Mouse (Mus musculus): ENCODE measurements at regions not wholly inside any gene's neighbourhood (a gene's known extent, or its start where the extent isn't known, plus 50 kb on each side); places are given as distances from the start of the nearest gene placed in this dataset.

DNA sequence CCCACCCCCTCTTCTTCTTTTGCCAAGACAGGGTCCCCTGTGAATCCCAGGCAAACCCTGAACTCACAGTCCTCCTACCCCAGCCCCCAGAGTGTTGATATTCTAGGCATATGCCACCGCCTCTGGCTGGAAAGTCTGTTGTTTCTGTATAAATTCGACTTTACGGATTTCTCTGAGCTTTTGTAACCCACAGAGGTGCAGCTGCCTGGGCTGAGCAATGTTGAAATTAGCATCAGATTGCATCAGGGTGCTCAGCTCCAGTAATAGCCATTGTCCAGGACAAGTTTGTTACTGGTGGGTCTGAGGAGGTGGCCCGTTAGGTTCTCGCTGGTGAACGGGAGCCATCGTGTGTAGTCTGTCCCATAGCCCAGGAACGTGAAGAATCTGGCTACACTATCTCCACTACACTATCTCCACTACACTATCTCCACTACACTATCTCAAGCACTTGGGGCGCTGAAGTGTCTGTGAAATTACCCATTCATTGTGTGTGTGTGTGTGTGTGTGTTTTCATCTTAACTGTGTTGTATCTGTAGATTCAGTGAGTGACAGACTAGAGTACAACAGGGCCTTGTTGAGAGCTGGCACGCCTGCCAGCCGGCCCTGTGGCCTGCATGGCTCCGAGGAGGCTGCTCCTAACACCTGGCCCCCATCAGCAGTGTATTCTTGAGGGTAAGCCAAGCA, 92.4 kb upstream of the Hnrnpk start:
- Histone ChIP-seq H3K36me3 (ENCODE audit: control insufficient read depth, insufficient read depth, low read length) (no peaks in the 10 kb centered on the region), H3K27ac (ENCODE audit: low read depth, low read length) (no peak overlapping the region), H3K27me3 (ENCODE audit: control insufficient read depth, insufficient read depth, low read length) (no peaks in the 10 kb centered on the region), H3K4me1 (ENCODE audit: control insufficient read depth, insufficient read depth, low read length) (no peaks in the 10 kb centered on the region), H3K9ac (replicated peaks; ENCODE audit: low read depth, low read length) (no peak overlapping the region), H3K4me2 (ENCODE audit: low read depth, low read length) (no peak overlapping the region), H3K4me3 (ENCODE audit: low read depth, low read length) (no peak overlapping the region), H3K9me3 (ENCODE audit: control insufficient read depth, low read length) (no peaks in the 10 kb centered on the region)
- 65% methylated on average over 12 of the region's 12 CpGs for WGBS
- ATAC-seq (ENCODE audit: low read depth): no peak

DNA sequence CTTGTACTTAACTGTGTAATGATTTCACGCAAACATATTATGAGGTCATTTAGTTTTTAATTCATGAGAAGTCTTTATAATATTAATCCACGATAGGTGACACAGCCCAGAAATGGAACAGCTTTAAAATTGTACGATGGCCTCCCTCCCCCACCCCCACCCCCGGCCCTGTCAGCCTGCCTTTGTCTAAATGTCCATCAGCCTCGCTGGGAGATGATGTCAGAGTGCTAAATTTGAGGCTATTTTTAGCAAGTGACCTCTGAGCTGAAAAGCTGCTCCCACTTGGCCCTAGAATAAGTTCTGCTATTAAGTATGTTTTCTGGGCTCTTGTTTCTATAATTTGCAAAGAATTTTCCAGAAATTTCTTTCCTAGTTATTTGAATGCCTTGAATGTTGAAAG, 91.6 kb upstream of the Hnrnpk start:
- no peaks in the 10 kb centered on the region for H3K36me3 ChIP-seq (ENCODE audit: control insufficient read depth, insufficient read depth, low read length)
- H3K4me3 ChIP-seq (ENCODE audit: low read depth, low read length): no peak overlapping the region
- no peaks in the 10 kb centered on the region for H3K9me3 ChIP-seq (ENCODE audit: control insufficient read depth, low read length)
- H3K27ac ChIP-seq (ENCODE audit: low read depth, low read length): no peak overlapping the region
- no peak overlapping the region for H3K9ac ChIP-seq (replicated peaks; ENCODE audit: low read depth, low read length)
- no peaks in the 10 kb centered on the region for H3K4me1 ChIP-seq (ENCODE audit: control insufficient read depth, insufficient read depth, low read length)
- whole genome bisulfite sequencing: 68% methylated on average over 5 of the region's 5 CpGs
- H3K4me2 ChIP-seq (ENCODE audit: low read depth, low read length): no peak overlapping the region
- no peak for ATAC-seq (ENCODE audit: low read depth)
- no peaks in the 10 kb centered on the region for H3K27me3 ChIP-seq (ENCODE audit: control insufficient read depth, insufficient read depth, low read length)

DNA sequence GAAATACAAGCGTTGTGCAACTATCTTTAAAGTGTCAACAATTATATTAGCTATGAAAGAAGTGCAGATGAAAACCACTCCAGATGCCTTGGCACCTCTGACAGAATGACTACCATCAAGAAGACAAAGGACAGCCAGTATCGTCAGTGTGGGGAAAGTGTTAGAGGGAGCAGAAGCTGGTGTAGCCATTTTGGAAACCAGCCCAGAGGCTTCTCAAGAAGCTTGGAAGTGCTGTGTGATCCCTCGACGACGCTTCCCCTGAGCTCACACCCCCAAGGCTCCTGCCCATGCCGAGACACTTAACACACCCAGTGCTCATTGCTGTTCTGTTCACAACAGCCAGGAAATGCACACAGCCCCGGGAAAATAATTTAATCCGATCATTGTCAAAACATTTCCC, 87.7 kb upstream of the Hnrnpk start:
- no peaks in the 10 kb centered on the region for H3K36me3 ChIP-seq (ENCODE audit: control insufficient read depth, insufficient read depth, low read length)
- H3K4me2 ChIP-seq (ENCODE audit: low read depth, low read length): no peak overlapping the region
- H3K9me3 ChIP-seq (ENCODE audit: control insufficient read depth, low read length): no peaks in the 10 kb centered on the region
- H3K27me3 ChIP-seq (ENCODE audit: control insufficient read depth, insufficient read depth, low read length): no peaks in the 10 kb centered on the region
- ATAC-seq (ENCODE audit: low read depth): no peak
- no peak overlapping the region for H3K4me3 ChIP-seq (ENCODE audit: low read depth, low read length)
- WGBS: 68% methylated on average over 8 of the region's 8 CpGs
- no peaks in the 10 kb centered on the region for H3K4me1 ChIP-seq (ENCODE audit: control insufficient read depth, insufficient read depth, low read length)
- no peak overlapping the region for H3K9ac ChIP-seq (replicated peaks; ENCODE audit: low read depth, low read length)
- H3K27ac ChIP-seq (ENCODE audit: low read depth, low read length): no peak overlapping the region

DNA sequence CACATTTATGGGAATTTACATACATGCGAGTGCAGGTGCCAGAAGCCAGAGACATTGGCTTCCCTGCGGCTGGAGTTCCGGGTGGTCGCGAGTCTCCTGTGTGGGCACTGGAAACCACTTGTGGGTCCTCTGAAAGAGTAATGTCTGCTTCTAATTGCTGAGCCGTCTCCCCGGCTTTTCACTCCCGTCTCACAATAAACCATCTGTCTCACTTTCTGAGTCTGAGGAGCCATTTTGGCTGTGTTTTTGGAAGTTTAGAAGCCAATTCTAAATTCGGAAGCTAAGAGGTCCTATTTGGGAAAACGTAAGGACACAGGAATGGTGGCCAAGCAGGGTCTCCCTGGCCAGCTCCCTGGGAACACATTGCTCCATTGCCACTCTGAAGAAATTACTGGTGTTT, 81.9 kb upstream of the Hnrnpk start:
- Histone ChIP-seq H3K4me1 (ENCODE audit: control insufficient read depth, insufficient read depth, low read length) (no peaks in the 10 kb centered on the region), H3K4me2 (ENCODE audit: low read depth, low read length) (no peak overlapping the region), H3K9me3 (ENCODE audit: control insufficient read depth, low read length) (no peaks in the 10 kb centered on the region), H3K9ac (replicated peaks; ENCODE audit: low read depth, low read length) (no peak overlapping the region), H3K27me3 (ENCODE audit: control insufficient read depth, insufficient read depth, low read length) (no peaks in the 10 kb centered on the region), H3K4me3 (ENCODE audit: low read depth, low read length) (no peak overlapping the region), H3K36me3 (ENCODE audit: control insufficient read depth, insufficient read depth, low read length) (no peaks in the 10 kb centered on the region), H3K27ac (ENCODE audit: low read depth, low read length) (no peak overlapping the region)
- ATAC-seq (ENCODE audit: low read depth): no peak
- 57% methylated on average over 10 of the region's 10 CpGs for WGBS

DNA sequence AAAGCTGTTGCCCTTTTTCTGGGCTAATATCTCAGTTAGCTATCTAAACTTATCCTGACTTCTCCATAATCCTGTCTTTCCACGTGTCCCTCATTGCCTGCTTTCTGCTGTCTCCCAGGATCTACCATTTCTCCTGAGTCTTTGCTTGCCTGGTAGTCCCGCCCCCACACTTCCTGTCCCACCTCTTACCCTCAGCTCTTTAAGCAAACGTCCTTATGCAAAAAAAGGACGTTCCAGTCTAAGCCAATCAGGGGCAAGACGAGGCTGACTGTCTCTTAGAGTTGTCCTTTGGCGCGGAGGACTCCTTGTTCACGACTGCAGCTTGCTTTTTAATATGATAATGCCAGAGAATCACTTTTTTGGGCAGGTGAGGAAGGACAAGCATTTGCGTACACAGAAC, 79.6 kb upstream of the Hnrnpk start:
- no peaks in the 10 kb centered on the region for H3K4me1 ChIP-seq (ENCODE audit: control insufficient read depth, insufficient read depth, low read length)
- H3K27me3 ChIP-seq (ENCODE audit: control insufficient read depth, insufficient read depth, low read length): no peaks in the 10 kb centered on the region
- H3K9ac ChIP-seq (replicated peaks; ENCODE audit: low read depth, low read length): no peak overlapping the region
- H3K36me3 ChIP-seq (ENCODE audit: control insufficient read depth, insufficient read depth, low read length): no peaks in the 10 kb centered on the region
- H3K9me3 ChIP-seq (ENCODE audit: control insufficient read depth, low read length): no peaks in the 10 kb centered on the region
- no peak overlapping the region for H3K4me2 ChIP-seq (ENCODE audit: low read depth, low read length)
- 71% methylated on average over 9 of the region's 9 CpGs for WGBS
- ATAC-seq (ENCODE audit: low read depth): no peak
- H3K4me3 ChIP-seq (ENCODE audit: low read depth, low read length): no peak overlapping the region
- no peak overlapping the region for H3K27ac ChIP-seq (ENCODE audit: low read depth, low read length)

DNA sequence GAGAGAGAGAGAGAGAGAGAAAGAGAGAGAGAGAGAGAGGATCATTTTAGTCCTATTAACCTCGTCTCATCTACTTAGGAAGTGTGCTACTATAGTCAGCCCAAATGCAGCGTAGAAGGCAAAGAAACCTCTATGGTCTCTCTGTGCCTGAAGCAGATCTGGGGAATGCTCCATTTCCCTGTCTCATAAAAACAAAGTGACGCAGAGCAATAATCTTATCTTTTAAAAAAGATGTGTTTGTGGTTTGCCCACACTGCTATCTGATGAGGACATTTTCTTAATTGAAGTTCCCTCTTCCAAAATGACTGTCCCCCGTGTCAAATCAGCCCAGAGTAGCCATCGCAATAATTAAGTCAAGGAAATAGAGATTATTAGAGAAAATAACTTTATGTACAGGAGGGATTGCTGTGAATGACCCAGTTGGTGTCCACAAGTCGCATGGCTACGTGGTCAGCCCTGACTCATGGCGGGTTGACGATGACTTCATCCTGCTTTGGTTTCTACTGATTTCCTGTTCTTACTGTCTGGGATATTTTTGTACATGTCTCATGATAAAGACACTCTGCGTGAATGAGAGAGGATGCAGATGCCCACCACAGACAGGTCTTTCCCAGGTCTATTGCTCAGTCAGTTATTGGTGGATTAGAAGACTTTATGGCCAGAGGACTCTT, 77.9 kb upstream of the Hnrnpk start:
- Histone ChIP-seq H3K9me3 (ENCODE audit: control insufficient read depth, low read length) (no peaks in the 10 kb centered on the region), H3K9ac (replicated peaks; ENCODE audit: low read depth, low read length) (no peak overlapping the region), H3K4me2 (ENCODE audit: low read depth, low read length) (no peak overlapping the region), H3K4me3 (ENCODE audit: low read depth, low read length) (no peak overlapping the region), H3K27ac (ENCODE audit: low read depth, low read length) (no peak overlapping the region), H3K27me3 (ENCODE audit: control insufficient read depth, insufficient read depth, low read length) (no peaks in the 10 kb centered on the region), H3K4me1 (ENCODE audit: control insufficient read depth, insufficient read depth, low read length) (no peaks in the 10 kb centered on the region), H3K36me3 (ENCODE audit: control insufficient read depth, insufficient read depth, low read length) (no peaks in the 10 kb centered on the region)
- ATAC-seq (ENCODE audit: low read depth): no peak
- WGBS: 74% methylated on average over 10 of the region's 10 CpGs

DNA sequence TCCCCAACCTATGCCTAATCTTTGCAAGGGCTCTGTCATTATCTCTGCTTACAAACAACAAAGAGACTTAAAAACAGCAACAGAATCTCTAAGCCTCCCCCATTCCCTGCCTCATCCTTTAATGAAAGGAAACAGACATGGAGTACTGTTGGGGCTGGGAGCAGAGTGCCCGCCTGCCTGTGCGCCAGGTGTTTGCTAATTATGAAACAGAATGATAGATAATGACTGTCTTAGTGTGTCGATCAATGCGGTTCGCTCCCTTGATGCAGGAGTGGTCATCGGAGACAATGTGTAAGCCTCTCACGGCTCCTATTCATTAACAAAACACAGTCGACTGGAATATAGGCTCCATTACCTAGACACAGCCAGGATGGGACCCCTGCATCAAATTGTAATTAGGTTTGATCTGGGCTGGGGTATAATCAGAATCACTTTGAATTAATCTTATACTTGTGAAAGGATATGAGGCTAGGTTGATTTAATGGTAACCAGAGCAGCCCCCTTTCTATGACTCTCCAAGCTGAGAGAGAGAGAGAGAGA, 77.3 kb upstream of the Hnrnpk start:
- ATAC-seq (ENCODE audit: low read depth): no peak
- 56% methylated on average over 8 of the region's 8 CpGs for WGBS

DNA sequence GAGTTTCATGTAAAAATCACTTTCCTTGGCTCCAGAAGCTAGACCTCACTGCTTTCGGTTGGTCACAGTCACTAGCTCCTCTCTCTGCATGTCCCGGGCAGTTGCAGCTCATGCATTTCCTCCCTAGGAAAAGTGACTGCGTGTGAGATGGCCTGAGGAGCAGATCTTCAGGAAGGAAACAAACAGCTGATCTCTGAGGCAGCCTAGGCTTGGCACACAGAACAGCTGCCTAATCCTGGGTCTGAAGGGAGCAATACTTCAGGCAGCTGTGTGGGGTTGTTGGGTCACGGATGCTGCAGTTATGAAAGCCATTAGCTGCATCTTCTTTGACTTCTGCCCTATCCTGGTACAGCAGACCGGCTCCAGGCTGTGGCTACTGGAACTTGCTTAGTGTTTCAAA, 75.3 kb upstream of the Hnrnpk start:
- Histone ChIP-seq H3K27me3 (ENCODE audit: control insufficient read depth, insufficient read depth, low read length) (no peaks in the 10 kb centered on the region), H3K36me3 (ENCODE audit: control insufficient read depth, insufficient read depth, low read length) (no peaks in the 10 kb centered on the region), H3K4me3 (ENCODE audit: low read depth, low read length) (no peak overlapping the region), H3K27ac (ENCODE audit: low read depth, low read length) (no peak overlapping the region), H3K9me3 (ENCODE audit: control insufficient read depth, low read length) (no peaks in the 10 kb centered on the region; the same call in 1 of the 2 replicates), H3K4me2 (ENCODE audit: low read depth, low read length) (no peak overlapping the region), H3K4me1 (ENCODE audit: control insufficient read depth, insufficient read depth, low read length) (no peaks in the 10 kb centered on the region), H3K9ac (replicated peaks; ENCODE audit: low read depth, low read length) (no peak overlapping the region)
- no peak for ATAC-seq (ENCODE audit: low read depth)
- 69% methylated on average over 5 of the region's 5 CpGs for WGBS

More for the DNA sequence above, 77.3 kb upstream of the Hnrnpk start:
- Histone ChIP-seq H3K9me3 (ENCODE audit: control insufficient read depth, low read length) (no peaks in the 10 kb centered on the region), H3K9ac (replicated peaks; ENCODE audit: low read depth, low read length) (no peak overlapping the region), H3K4me3 (ENCODE audit: low read depth, low read length) (no peak overlapping the region), H3K4me2 (ENCODE audit: low read depth, low read length) (no peak overlapping the region), H3K4me1 (ENCODE audit: control insufficient read depth, insufficient read depth, low read length) (no peaks in the 10 kb centered on the region), H3K27me3 (ENCODE audit: control insufficient read depth, insufficient read depth, low read length) (no peaks in the 10 kb centered on the region), H3K27ac (ENCODE audit: low read depth, low read length) (no peak overlapping the region), H3K36me3 (ENCODE audit: control insufficient read depth, insufficient read depth, low read length) (no peaks in the 10 kb centered on the region)

DNA sequence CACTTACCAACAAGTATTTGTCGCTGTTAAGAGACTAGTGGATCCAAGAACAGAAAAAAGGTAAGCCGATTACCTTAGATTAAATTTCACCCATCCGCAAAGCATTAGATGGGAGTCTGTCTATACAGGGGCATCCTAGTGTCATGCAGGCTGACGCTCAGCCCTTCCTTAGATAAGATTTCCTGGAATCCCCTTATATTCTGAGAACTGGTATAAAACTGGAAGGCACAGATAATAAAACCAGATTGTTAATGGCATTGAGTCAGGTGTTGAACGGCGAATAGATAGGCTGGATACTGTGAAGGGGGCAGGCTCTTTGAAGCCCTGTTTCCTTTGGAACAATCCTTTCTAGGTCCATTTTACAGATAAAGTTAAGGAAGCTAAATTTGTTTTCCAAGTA, 74.1 kb upstream of the Hnrnpk start:
- Histone ChIP-seq H3K9ac (replicated peaks; ENCODE audit: low read depth, low read length) (no peak overlapping the region), H3K9me3 (ENCODE audit: control insufficient read depth, low read length) (no peaks in the 10 kb centered on the region; the same call in 1 of the 2 replicates), H3K36me3 (ENCODE audit: control insufficient read depth, insufficient read depth, low read length) (no peaks in the 10 kb centered on the region), H3K27ac (ENCODE audit: low read depth, low read length) (no peak overlapping the region), H3K4me3 (ENCODE audit: low read depth, low read length) (no peak overlapping the region), H3K27me3 (ENCODE audit: control insufficient read depth, insufficient read depth, low read length) (no peaks in the 10 kb centered on the region), H3K4me2 (ENCODE audit: low read depth, low read length) (no peak overlapping the region), H3K4me1 (ENCODE audit: control insufficient read depth, insufficient read depth, low read length) (no peaks in the 10 kb centered on the region)
- no peak for ATAC-seq (ENCODE audit: low read depth)
- 95% methylated on average over 6 of the region's 6 CpGs for WGBS
